Mouse (Mus musculus) hindbrain, embryonic 10.5 days (tissue): ENCODE results near the gene Myoz1. TPM values are rescaled to one million over a fixed set of nuclear protein-coding genes. Genes with fewer than 3 reads are reported as not detected.

Experiments used
- DNase-seq: peaks from one replicate; pipeline ENCODE4 v3.0.0-alpha.2; 2017; ENCODE audit warnings: low spot score
- H3K27ac ChIP-seq: fragments of 300-500 bp; sonication (generic); 2 replicates; pipeline ENCODE4 v1.5.1; 2016; ENCODE audit warnings: mild to moderate bottlenecking, moderate library complexity
- H3K27me3 ChIP-seq: fragments of 300-500 bp; sonication (generic); 2 replicates; pipeline ENCODE4 v1.6.1; 2016; ENCODE audit warnings: mild to moderate bottlenecking; ENCODE audit not compliant: poor library complexity, insufficient read depth, severe bottlenecking
- H3K36me3 ChIP-seq: fragments of 300-500 bp; sonication (generic); 2 replicates; pipeline ENCODE4 v1.6.1; 2016; ENCODE audit warnings: mild to moderate bottlenecking, moderate library complexity
- H3K4me1 ChIP-seq: fragments of 300-500 bp; sonication (generic); replicated peaks from 2 replicates; pipeline ENCODE4 v1.6.1; 2016; ENCODE audit warnings: mild to moderate bottlenecking
- H3K4me3 ChIP-seq: fragments of 300-500 bp; sonication (generic); 2 replicates; pipeline ENCODE4 v1.5.1; 2016; ENCODE audit warnings: mild to moderate bottlenecking, moderate library complexity
- H3K9me3 ChIP-seq: fragments of 300-500 bp; sonication (generic); 2 replicates; pipeline ENCODE4 v1.6.1; 2016; ENCODE audit warnings: mild to moderate bottlenecking, moderate library complexity
- WGBS: fragments of 180-500 bp; shearing (Covaris S2); methylation state at CpG from one replicate; pipeline ENCODE4 v1.1.7; 2016; 5-methylcytosine and 5-hydroxymethylcytosine counted together
- polyA plus RNA-seq: library from polyadenylated mRNA; unstranded; fragments of >200 nt; fragmentation: Nextera tagmentation; extraction: Ambion mirVana; gene quantifications from 2 replicates; pipeline ENCODE4 v1.2.1, GENCODE M21; 2016

The Myoz1 gene
- polyA plus RNA-seq, 1 experiment from 2014 or later = 0.51 TPM

DNA sequence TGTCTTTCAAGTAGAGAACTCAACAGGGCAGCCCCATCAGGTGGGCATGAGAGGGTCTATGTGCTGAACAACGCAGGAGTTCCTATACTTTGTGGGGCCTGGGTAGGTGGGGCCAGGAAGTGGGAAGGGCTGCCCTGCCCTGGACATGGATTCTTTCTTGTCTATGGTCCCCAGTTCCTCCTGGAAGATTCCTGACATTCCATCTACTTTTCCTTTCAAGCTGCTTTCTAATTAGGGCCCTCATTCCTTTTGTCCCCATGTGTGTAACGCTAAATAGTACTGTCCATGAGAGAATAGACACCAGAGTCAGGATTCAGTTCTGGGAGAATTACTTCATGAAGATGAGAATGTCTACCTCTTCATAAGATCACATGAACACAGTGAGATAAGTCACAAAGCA lies 7.3 kb upstream of the Myoz1 start:
- WGBS = 62% methylated on average over 2 of the region's 2 CpGs
- no peaks in the 10 kb centered on the region for H3K36me3 ChIP-seq

DNA sequence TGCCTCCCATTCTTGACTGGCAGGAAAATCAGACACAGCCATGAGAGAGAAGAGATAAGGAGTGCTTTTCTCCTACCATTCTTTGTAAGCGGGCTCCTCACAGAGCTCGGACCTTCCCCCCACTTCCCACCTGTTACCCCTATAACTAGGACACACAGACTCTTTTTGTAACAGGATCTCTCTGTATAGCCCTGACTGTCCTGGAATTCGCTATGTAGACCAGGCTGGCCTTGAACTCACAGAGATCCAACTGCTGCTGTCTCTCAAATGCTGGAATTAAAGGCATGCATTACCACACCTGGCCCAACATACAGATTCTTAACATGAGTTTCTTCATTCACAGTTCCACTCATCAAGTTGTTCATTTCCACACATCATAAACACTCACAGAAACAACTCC lies 6.4 kb upstream of the Myoz1 start:
- H3K27ac ChIP-seq = no peak overlapping the region
- WGBS = 77% methylated on average over 3 of the region's 3 CpGs
- peaks cover 44% of the 10 kb centered on the region for H3K27me3 ChIP-seq
- no peaks in the 10 kb centered on the region for H3K36me3 ChIP-seq
- no peak overlapping the region for H3K4me3 ChIP-seq
- H3K9me3 ChIP-seq = no peaks in the 10 kb centered on the region
- DNase-seq = no peak
- H3K4me1 ChIP-seq = peaks cover 29% of the 10 kb centered on the region

More for the DNA sequence above, 7.3 kb upstream of the Myoz1 start:
- DNase-seq = no peak
- Histone ChIP-seq H3K27me3 (peaks cover 48% of the 10 kb centered on the region), H3K27ac (no peak overlapping the region), H3K4me3 (no peak overlapping the region), H3K9me3 (no peaks in the 10 kb centered on the region), H3K4me1 (peaks cover 29% of the 10 kb centered on the region)

- Histone ChIP-seq H3K9me3 (no peaks in the 10 kb centered on the region), H3K36me3 (no peaks in the 10 kb centered on the region), H3K27me3 (peaks cover 40% of the 10 kb centered on the region), H3K4me1 (peaks cover 29% of the 10 kb centered on the region), H3K4me3 (peak overlapping the region; percentile 76), H3K27ac (peak overlapping the region; percentile 89)
- 8% methylated on average over 19 of the region's 19 CpGs for WGBS
- peak; percentile 45 for DNase-seq
These were observed 5.5 kb upstream of the Myoz1 start for GRCm38 (mm10) chr14:20661661-20662331.

- DNase-seq = peak; percentile 92
- peak overlapping the region; percentile 89 for H3K27ac ChIP-seq
- H3K36me3 ChIP-seq = no peaks in the 10 kb centered on the region
- no peaks in the 10 kb centered on the region for H3K9me3 ChIP-seq
- peak overlapping the region; percentile 76 for H3K4me3 ChIP-seq
- H3K4me1 ChIP-seq = peaks cover 34% of the 10 kb centered on the region
- 2% methylated on average over 52 of the region's 52 CpGs for WGBS
- peaks cover 34% of the 10 kb centered on the region for H3K27me3 ChIP-seq
These were observed 4.7 kb upstream of the Myoz1 start for GRCm38 (mm10) chr14:20660827-20661660.

- Histone ChIP-seq H3K27ac (no peak overlapping the region), H3K27me3 (peaks cover 29% of the 10 kb centered on the region), H3K9me3 (no peaks in the 10 kb centered on the region), H3K4me1 (peaks cover 38% of the 10 kb centered on the region), H3K4me3 (no peak overlapping the region), H3K36me3 (no peaks in the 10 kb centered on the region)
- no peak for DNase-seq
- 98% methylated on average over 7 of the region's 7 CpGs for WGBS
These were observed 3.3 kb upstream of the Myoz1 start for GRCm38 (mm10) chr14:20659687-20660086.

DNA sequence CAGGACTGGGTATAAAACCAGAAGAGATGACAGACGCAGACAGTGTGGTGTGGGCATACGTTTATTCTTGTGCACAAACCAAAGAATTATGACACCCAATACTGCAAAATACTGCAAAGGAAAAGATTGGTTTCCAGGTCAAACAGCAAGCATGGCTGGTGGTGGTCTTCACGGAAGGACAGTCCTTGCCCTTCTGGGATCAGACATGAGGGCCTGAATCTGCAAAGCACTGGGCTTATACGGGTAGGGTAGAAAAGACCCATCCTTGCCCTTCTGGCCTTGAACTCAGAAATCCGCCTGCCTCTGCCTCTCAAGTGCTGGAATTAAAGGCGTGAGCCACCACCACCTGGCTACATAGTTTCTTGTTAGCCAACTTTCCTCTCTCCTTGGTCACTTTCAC lies 2.6 kb upstream of the Myoz1 start:
- Histone ChIP-seq H3K4me1 (peaks cover 32% of the 10 kb centered on the region), H3K27ac (no peak overlapping the region), H3K9me3 (no peaks in the 10 kb centered on the region), H3K27me3 (peaks cover 25% of the 10 kb centered on the region), H3K4me3 (no peak overlapping the region), H3K36me3 (no peaks in the 10 kb centered on the region)
- no peak for DNase-seq
- 84% methylated on average over 6 of the region's 6 CpGs for WGBS

DNA sequence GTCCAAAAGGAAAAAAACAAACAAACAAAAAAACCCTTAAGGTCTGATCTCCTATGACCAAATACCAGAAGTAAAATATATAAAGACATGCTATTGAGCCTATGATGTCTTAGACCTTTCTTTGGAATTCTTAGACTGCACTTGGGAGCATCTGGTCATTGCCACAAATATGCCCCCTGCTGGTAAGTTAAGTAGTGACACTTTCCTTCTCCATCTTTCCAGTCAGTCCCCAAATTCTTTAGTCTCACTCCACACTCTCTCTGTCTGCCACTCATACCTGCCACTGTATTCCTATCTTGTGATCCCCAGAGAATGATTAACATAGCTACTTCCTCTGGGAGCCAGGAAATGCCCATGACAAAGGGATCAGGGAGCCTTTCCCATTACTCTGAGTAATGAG lies 2.0 kb upstream of the Myoz1 start:
- H3K4me3 ChIP-seq = no peak overlapping the region
- H3K36me3 ChIP-seq = no peaks in the 10 kb centered on the region
- no peak overlapping the region for H3K27ac ChIP-seq
- peaks cover 19% of the 10 kb centered on the region for H3K27me3 ChIP-seq
- H3K4me1 ChIP-seq = peaks cover 32% of the 10 kb centered on the region
- H3K9me3 ChIP-seq = no peaks in the 10 kb centered on the region
- no peak for DNase-seq

GRCm38 (mm10) chr14:20655731-20656130 lies 609 bp downstream of the Myoz1 start:
- H3K9me3 ChIP-seq = no peaks in the 10 kb centered on the region
- no peak for DNase-seq
- no peaks in the 10 kb centered on the region for H3K27me3 ChIP-seq
- no peak overlapping the region for H3K27ac ChIP-seq
- no peaks in the 10 kb centered on the region for H3K36me3 ChIP-seq
- H3K4me3 ChIP-seq = no peak overlapping the region
- H3K4me1 ChIP-seq = peaks cover 16% of the 10 kb centered on the region
- 72% methylated on average over 9 of the region's 9 CpGs for WGBS

- H3K4me3 ChIP-seq = no peak overlapping the region
- H3K36me3 ChIP-seq = no peaks in the 10 kb centered on the region
- no peak for DNase-seq
- no peak overlapping the region for H3K27ac ChIP-seq
- H3K9me3 ChIP-seq = no peaks in the 10 kb centered on the region
- H3K27me3 ChIP-seq = no peaks in the 10 kb centered on the region
- 80% methylated on average over 9 of the region's 9 CpGs for WGBS
- peaks cover 10% of the 10 kb centered on the region; the same call in 1 of the 2 replicates for H3K4me1 ChIP-seq
These were observed 1.5 kb downstream of the Myoz1 start for GRCm38 (mm10) chr14:20654690-20655421.

GRCm38 (mm10) chr14:20651722-20652256 lies 4.6 kb downstream of the Myoz1 start:
- H3K36me3 ChIP-seq = no peaks in the 10 kb centered on the region
- DNase-seq = no peak
- H3K4me1 ChIP-seq = peaks cover 10% of the 10 kb centered on the region; the same call in 1 of the 2 replicates
- no peak overlapping the region for H3K27ac ChIP-seq
- H3K27me3 ChIP-seq = no peaks in the 10 kb centered on the region
- WGBS = 72% methylated on average over 4 of the region's 4 CpGs
- no peak overlapping the region for H3K4me3 ChIP-seq
- no peaks in the 10 kb centered on the region for H3K9me3 ChIP-seq

- Histone ChIP-seq H3K4me3 (no peak overlapping the region), H3K4me1 (peaks cover 4% of the 10 kb centered on the region; the same call in 1 of the 2 replicates), H3K27ac (no peak overlapping the region), H3K36me3 (no peaks in the 10 kb centered on the region), H3K27me3 (no peaks in the 10 kb centered on the region), H3K9me3 (no peaks in the 10 kb centered on the region)
- DNase-seq = no peak
- WGBS = 80% methylated on average over 2 of the region's 2 CpGs
These were observed 5.3 kb downstream of the Myoz1 start for GRCm38 (mm10) chr14:20651000-20651399.

GRCm38 (mm10) chr14:20646381-20646780 lies 10.0 kb downstream of the Myoz1 start:
- Histone ChIP-seq H3K27ac (no peak overlapping the region), H3K9me3 (no peaks in the 10 kb centered on the region), H3K4me3 (no peak overlapping the region), H3K27me3 (no peaks in the 10 kb centered on the region), H3K36me3 (no peaks in the 10 kb centered on the region), H3K4me1 (peaks cover 8% of the 10 kb centered on the region)
- DNase-seq = no peak
